Mouse (Mus musculus): ENCODE measurements around the gene Gm38394. TPM values are rescaled to one million over a fixed set of nuclear protein-coding genes. Genes with fewer than 3 reads are reported as not detected.
"Not testable (repeated sequence)": the region's sequence is repeated elsewhere in the genome, so short reads cannot be mapped to it uniquely, and the experiment has no call there.

The Gm38394 gene
- polyA plus RNA-seq, 1 experiment from 2014 or later = 3.6 TPM

- H3K4me3 ChIP-seq = no peak overlapping the region
- H3K27me3 ChIP-seq = no peaks in the 10 kb centered on the region
- H3K4me2 ChIP-seq (replicated peaks) = no peak overlapping the region
- no peaks in the 10 kb centered on the region for H3K4me1 ChIP-seq
- no peak overlapping the region for H3K9ac ChIP-seq (replicated peaks)
- no peak for ATAC-seq (replicated peaks)
- no peaks in the 10 kb centered on the region for H3K9me3 ChIP-seq
- H3K36me3 ChIP-seq = no peaks in the 10 kb centered on the region
- 81% methylated on average over 7 of the region's 7 CpGs for whole genome bisulfite sequencing
- no peak overlapping the region for H3K27ac ChIP-seq (replicated peaks)
These were observed 27.2 kb upstream of the Gm38394 start for GRCm38 (mm10) chr1:133688301-133688700.

- 84% methylated on average over 10 of the region's 10 CpGs for WGBS
- Histone ChIP-seq H3K27me3 (no peaks in the 10 kb centered on the region), H3K4me1 (no peaks in the 10 kb centered on the region), H3K27ac (replicated peaks) (no peak overlapping the region), H3K9me3 (no peaks in the 10 kb centered on the region), H3K4me2 (replicated peaks) (no peak overlapping the region), H3K36me3 (no peaks in the 10 kb centered on the region), H3K4me3 (no peak overlapping the region), H3K9ac (replicated peaks) (no peak overlapping the region)
- no peak for ATAC-seq (replicated peaks)
These were observed 24.8 kb upstream of the Gm38394 start for GRCm38 (mm10) chr1:133685749-133686519.

GRCm38 (mm10) chr1:133671801-133672200 lies 10.7 kb upstream of the Gm38394 start:
- Histone ChIP-seq H3K27ac (replicated peaks) (no peak overlapping the region), H3K9me3 (no peaks in the 10 kb centered on the region), H3K9ac (replicated peaks) (no peak overlapping the region), H3K4me2 (replicated peaks) (no peak overlapping the region), H3K4me3 (no peak overlapping the region), H3K27me3 (no peaks in the 10 kb centered on the region), H3K36me3 (no peaks in the 10 kb centered on the region), H3K4me1 (no peaks in the 10 kb centered on the region)
- 68% methylated on average over 3 of the region's 3 CpGs for WGBS
- ATAC-seq (replicated peaks) = no peak

GRCm38 (mm10) chr1:133671266-133671665 lies 10.1 kb upstream of the Gm38394 start:
- H3K27me3 ChIP-seq = no peaks in the 10 kb centered on the region
- no peak overlapping the region for H3K9ac ChIP-seq (replicated peaks)
- ATAC-seq (replicated peaks) = no peak
- H3K4me3 ChIP-seq = no peak overlapping the region
- WGBS = 95% methylated on average over 3 of the region's 3 CpGs
- no peaks in the 10 kb centered on the region for H3K9me3 ChIP-seq
- no peaks in the 10 kb centered on the region for H3K4me1 ChIP-seq
- H3K36me3 ChIP-seq = no peaks in the 10 kb centered on the region
- H3K4me2 ChIP-seq (replicated peaks) = no peak overlapping the region
- H3K27ac ChIP-seq (replicated peaks) = no peak overlapping the region

- Histone ChIP-seq H3K27ac (replicated peaks) (no peak overlapping the region), H3K4me1 (no peaks in the 10 kb centered on the region), H3K9me3 (no peaks in the 10 kb centered on the region), H3K9ac (replicated peaks) (no peak overlapping the region), H3K36me3 (no peaks in the 10 kb centered on the region), H3K27me3 (no peaks in the 10 kb centered on the region), H3K4me2 (replicated peaks) (no peak overlapping the region), H3K4me3 (no peak overlapping the region)
- WGBS = 89% methylated on average over 6 of the region's 6 CpGs
- no peak for ATAC-seq (replicated peaks)
These were observed 9.7 kb upstream of the Gm38394 start for GRCm38 (mm10) chr1:133670776-133671175.

GRCm38 (mm10) chr1:133670190-133670589 lies 9.1 kb upstream of the Gm38394 start:
- 86% methylated on average over 12 of the region's 12 CpGs for WGBS
- no peak overlapping the region for H3K4me3 ChIP-seq
- no peak overlapping the region for H3K4me2 ChIP-seq (replicated peaks)
- no peaks in the 10 kb centered on the region for H3K9me3 ChIP-seq
- no peak overlapping the region for H3K27ac ChIP-seq (replicated peaks)
- H3K4me1 ChIP-seq = no peaks in the 10 kb centered on the region
- H3K9ac ChIP-seq (replicated peaks) = no peak overlapping the region
- ATAC-seq (replicated peaks) = no peak
- no peaks in the 10 kb centered on the region for H3K27me3 ChIP-seq
- no peaks in the 10 kb centered on the region for H3K36me3 ChIP-seq

- ATAC-seq (replicated peaks) = no peak
- no peak overlapping the region for H3K4me2 ChIP-seq (replicated peaks)
- 84% methylated on average over 3 of the region's 3 CpGs for WGBS
- H3K36me3 ChIP-seq = no peaks in the 10 kb centered on the region
- H3K9me3 ChIP-seq = no peaks in the 10 kb centered on the region
- no peak overlapping the region for H3K27ac ChIP-seq (replicated peaks)
- no peaks in the 10 kb centered on the region for H3K27me3 ChIP-seq
- H3K9ac ChIP-seq (replicated peaks) = no peak overlapping the region
- no peak overlapping the region for H3K4me3 ChIP-seq
- no peaks in the 10 kb centered on the region for H3K4me1 ChIP-seq
These were observed 7.5 kb upstream of the Gm38394 start for GRCm38 (mm10) chr1:133668618-133669017.

GRCm38 (mm10) chr1:133667721-133668120 lies 6.6 kb upstream of the Gm38394 start:
- Histone ChIP-seq H3K9me3 (no peaks in the 10 kb centered on the region), H3K36me3 (no peaks in the 10 kb centered on the region), H3K4me3 (no peak overlapping the region), H3K4me2 (replicated peaks) (no peak overlapping the region), H3K4me1 (no peaks in the 10 kb centered on the region), H3K9ac (replicated peaks) (no peak overlapping the region), H3K27ac (replicated peaks) (no peak overlapping the region), H3K27me3 (no peaks in the 10 kb centered on the region)
- 15% methylated on average over 7 of the region's 7 CpGs for WGBS
- ATAC-seq (replicated peaks) = no peak

GRCm38 (mm10) chr1:133665713-133666112 lies 4.6 kb upstream of the Gm38394 start:
- H3K4me2 ChIP-seq (replicated peaks); H3K27me3 ChIP-seq; H3K4me3 ChIP-seq; H3K36me3 ChIP-seq; H3K27ac ChIP-seq (replicated peaks); H3K9me3 ChIP-seq; ATAC-seq (replicated peaks); H3K4me1 ChIP-seq; H3K9ac ChIP-seq (replicated peaks): not testable (repeated sequence)
- WGBS = 83% methylated on average over 7 of the region's 8 CpGs

GRCm38 (mm10) chr1:133664203-133664970 lies 3.3 kb upstream of the Gm38394 start:
- H3K4me2 ChIP-seq (replicated peaks) = no peak overlapping the region
- H3K9me3 ChIP-seq = no peaks in the 10 kb centered on the region
- no peaks in the 10 kb centered on the region for H3K27me3 ChIP-seq
- peaks cover 11% of the 10 kb centered on the region for H3K4me1 ChIP-seq
- H3K4me3 ChIP-seq = no peak overlapping the region
- H3K36me3 ChIP-seq = 0 out of 2 replicates have a peak, but pooled peaks cover under 1% of the 10 kb centered on the region
- no peak overlapping the region for H3K9ac ChIP-seq (replicated peaks)
- ATAC-seq (replicated peaks) = no peak
- 65% methylated on average over 11 of the region's 11 CpGs for WGBS
- H3K27ac ChIP-seq (replicated peaks) = no peak overlapping the region

GRCm38 (mm10) chr1:133663427-133663826 lies 2.3 kb upstream of the Gm38394 start:
- WGBS = 80% methylated on average over 4 of the region's 4 CpGs
- Histone ChIP-seq H3K27me3 (no peaks in the 10 kb centered on the region), H3K9ac (replicated peaks) (no peak overlapping the region), H3K9me3 (no peaks in the 10 kb centered on the region), H3K4me3 (no peak overlapping the region), H3K27ac (replicated peaks) (no peak overlapping the region), H3K36me3 (peaks cover 7% of the 10 kb centered on the region), H3K4me2 (replicated peaks) (no peak overlapping the region), H3K4me1 (peaks cover 21% of the 10 kb centered on the region)
- no peak for ATAC-seq (replicated peaks)

- H3K4me3 ChIP-seq = no peak overlapping the region
- H3K4me2 ChIP-seq (replicated peaks) = no peak overlapping the region
- no peak overlapping the region for H3K27ac ChIP-seq (replicated peaks)
- H3K4me1 ChIP-seq = peaks cover 26% of the 10 kb centered on the region
- no peak overlapping the region for H3K9ac ChIP-seq (replicated peaks)
- H3K27me3 ChIP-seq = no peaks in the 10 kb centered on the region
- 95% methylated on average over 7 of the region's 7 CpGs for WGBS
- peaks cover 12% of the 10 kb centered on the region for H3K36me3 ChIP-seq
- no peaks in the 10 kb centered on the region for H3K9me3 ChIP-seq
- no peak for ATAC-seq (replicated peaks)
These were observed 1.8 kb upstream of the Gm38394 start for GRCm38 (mm10) chr1:133662941-133663340.

Data from forebrain, embryonic 15.5 days (tissue).